Mouse (Mus musculus) c-Kit-positive CD71-positive TER-119-positive erythroid progenitor cells, embryonic 14.5 days (primary cell): ENCODE data around the gene Smg6.

Experiments used
- DNase-seq: peaks from one replicate; pipeline ENCODE4 v3.0.0-alpha.2; 2013; ENCODE audit warnings: low spot score

The Smg6 gene

GRCm38 (mm10) chr11:74925577-74926387 lies at the start of gene Smg6, which contains the start of gene Srr:
Smg6 (plus strand) TSS chr11:74925823.
Srr (minus strand) TSS chr11:74925948.
- DNase-seq: peak; percentile 95

DNA sequence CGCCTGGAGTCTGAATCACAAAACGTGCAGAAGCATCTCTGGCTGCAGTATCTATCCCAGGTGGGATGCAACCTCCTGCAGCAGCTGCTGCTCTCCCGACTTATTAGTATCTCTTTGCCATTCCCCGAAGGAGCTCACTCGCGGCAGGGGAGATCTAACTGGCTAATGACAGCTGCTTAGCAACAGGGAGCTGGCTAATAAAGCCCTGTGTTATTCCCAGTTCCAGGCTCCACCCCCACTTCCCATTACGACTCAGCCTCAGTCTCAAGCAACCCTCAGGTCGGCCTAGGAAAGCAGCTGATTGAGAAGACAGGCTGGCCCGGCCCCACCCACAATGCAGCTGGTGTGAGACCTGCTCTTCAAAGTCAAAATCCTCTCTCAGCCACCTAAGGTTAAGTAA lies 48.8 kb upstream of the Smg6 start:
- no peak for DNase-seq

GRCm38 (mm10) chr11:74880999-74881398 lies 44.6 kb upstream of the Smg6 start:
- no peak for DNase-seq

GRCm38 (mm10) chr11:74881979-74882378 lies 43.6 kb upstream of the Smg6 start:
- DNase-seq: no peak

DNA sequence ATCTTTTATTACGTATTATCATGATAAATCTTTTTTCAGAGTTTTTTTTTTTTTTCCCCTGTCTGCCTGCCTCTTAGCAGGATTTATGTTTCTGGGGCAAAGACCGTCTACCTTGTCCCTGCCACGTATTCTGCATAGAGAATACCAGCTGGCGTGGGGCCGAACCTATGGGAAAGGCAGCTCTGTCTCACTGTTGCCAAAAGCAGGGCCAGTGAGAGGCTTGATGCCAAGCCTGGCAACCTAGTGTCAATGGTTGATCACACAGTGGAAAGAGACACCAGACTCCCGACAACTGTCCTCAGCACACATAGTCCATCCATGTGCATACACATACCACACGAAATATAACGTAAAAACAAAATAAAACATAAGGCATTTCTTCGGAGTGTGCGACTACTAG lies 42.5 kb upstream of the Smg6 start:
- DNase-seq: no peak

DNA sequence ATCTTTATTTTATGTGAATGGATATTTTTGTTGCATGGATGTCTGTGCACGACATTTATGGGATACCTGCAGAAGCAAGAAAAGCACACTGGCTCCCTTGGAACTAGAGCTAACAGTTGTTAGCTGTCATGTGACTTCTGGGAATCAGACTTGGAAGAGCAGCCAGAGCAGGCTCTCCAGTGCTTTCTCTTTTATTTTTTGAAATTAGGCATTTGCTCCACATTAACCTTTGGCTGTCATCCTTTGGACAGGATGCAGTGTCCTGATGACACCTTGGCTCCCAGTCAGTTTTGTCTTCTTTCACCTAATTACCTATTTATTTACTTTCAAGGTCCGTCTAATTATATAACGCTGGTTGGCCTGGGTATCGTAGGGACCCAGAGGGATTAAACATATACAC lies 31.0 kb upstream of the Smg6 start:
- no peak for DNase-seq

DNA sequence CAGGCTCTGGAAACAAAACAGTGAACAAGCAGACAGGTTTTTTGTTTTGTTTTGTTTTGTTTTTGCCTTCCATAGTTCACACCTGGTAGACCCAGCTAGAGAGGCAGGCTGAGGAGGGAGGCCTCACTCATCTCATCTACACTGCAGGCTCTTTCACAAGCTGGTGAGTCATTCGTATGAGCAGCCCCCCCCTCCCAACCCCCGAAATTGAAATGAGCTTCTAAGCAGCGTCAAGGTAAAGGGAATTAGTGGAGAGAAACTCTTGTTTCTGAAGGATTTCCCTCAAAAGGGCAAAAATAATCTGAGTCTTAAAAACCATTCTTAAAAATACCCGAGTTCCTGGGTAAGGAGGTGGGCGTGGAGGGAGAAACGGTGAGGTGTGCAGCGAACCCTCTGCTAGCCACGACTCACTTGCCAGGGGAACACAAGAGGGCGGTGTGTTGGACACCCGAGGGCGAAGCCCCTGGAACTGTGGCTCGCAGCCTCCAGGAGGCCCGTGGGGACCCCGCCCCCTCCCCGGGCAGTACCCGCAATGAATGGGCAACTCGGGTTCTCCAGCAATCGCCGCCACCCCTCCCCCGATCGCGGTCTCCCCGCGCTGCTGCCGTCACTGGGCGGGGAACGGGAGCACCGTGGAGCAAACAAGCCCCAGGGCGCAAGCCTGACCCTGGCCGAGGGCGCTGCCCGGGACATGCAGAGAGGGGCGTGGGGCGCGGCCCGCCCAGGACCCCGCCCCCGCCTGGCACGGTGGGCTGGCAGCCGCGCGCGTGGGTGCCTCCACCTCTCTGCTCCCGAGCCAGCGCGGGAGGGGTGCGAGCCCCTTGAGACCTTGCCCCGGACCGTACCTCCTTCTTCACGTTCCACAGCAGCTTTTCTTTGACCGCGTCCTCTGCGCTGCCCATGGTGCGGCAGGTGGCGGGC lies 29.4 kb upstream of the Smg6 start:
- DNase-seq: peak; percentile 27

- DNase-seq: peak; percentile 52
Measured at GRCm38 (mm10) chr11:74896901-74897677, 28.5 kb upstream of the Smg6 start, which contains the start of gene Sgsm2. Sgsm2 (minus strand) TSS chr11:74897060.

- peak; percentile 87 for DNase-seq
Measured at GRCm38 (mm10) chr11:74897678-74898516, 27.7 kb upstream of the Smg6 start, which contains the start of gene Tsr1. Tsr1 (plus strand) TSS chr11:74898071.

DNA sequence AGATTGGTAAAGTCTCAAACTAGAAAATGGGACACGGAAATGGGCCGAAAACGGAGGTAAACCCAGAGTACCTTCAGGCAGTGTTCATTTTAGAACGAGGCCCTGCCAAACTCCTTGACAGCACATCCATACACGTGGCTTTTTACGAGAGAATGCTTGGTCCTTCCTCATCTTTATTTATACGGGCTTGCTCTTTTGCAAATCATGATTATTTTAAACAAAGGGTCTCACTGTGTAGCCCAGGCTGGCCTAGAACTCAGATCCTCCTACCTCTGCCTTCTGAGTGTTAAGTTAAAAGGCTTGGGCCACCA lies 27.2 kb upstream of the Smg6 start:
- peak; percentile 14 for DNase-seq

- no peak for DNase-seq
Measured at GRCm38 (mm10) chr11:74901555-74901954, 24.1 kb upstream of the Smg6 start.

GRCm38 (mm10) chr11:74902416-74902815 lies 23.2 kb upstream of the Smg6 start:
- no peak for DNase-seq

GRCm38 (mm10) chr11:74907850-74908249 lies 17.8 kb upstream of the Smg6 start:
- no peak for DNase-seq

DNA sequence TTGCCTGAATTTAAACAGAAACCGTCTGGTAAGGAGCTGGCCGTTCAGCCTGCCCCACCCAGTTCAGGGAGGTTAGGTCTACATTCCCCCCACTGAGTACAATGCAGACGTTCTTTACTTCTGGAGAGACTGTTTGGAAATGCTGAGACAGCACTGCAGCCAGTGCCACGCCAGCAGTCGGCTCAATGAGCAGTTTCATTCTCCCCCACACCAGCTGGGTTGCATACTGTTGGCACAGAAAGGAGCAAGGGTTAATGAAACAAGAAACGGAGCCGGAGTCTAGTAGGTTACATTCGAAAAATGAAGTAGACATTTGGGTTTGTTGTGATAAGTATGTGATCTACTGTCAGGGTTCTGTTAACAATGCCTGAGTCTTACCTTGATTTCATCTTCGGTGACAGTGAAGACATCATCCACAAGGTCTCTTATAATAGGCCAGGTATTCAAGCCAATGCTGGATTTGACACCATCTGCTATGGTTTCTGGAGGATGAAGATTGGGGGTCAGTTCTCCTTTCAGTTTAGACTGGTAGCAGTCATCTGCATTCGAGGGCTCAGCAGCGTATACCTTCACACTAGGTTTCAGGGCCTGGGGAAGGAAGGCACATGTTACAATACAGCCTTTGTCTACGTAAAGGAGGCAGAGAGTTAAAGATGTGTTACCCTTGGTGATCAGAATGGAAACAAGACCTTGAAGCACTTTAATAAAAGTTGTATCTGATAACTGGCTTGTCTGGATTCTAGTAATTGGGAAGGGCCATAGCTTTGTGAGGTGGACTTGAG lies 16.8 kb upstream of the Smg6 start:
- DNase-seq: no peak

DNA sequence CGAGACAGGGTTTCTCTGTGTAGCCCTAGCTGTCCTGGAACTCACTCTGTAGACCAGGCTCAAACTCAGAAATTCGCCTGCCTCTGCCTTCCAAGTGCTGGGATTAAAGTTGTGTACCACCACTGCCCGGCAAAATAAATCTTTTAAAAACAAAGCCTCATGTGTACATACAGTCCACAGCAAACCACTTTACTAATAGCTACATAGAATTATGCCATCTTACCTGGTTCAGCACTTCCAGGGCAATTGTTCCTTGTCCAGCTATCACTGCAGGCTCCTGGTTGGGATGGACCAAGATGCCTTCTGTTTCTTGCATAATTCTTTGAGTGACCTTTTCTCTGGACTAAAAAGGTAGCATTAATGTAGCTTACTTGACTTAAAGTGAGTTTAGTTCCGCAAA lies 15.6 kb upstream of the Smg6 start:
- no peak for DNase-seq

DNA sequence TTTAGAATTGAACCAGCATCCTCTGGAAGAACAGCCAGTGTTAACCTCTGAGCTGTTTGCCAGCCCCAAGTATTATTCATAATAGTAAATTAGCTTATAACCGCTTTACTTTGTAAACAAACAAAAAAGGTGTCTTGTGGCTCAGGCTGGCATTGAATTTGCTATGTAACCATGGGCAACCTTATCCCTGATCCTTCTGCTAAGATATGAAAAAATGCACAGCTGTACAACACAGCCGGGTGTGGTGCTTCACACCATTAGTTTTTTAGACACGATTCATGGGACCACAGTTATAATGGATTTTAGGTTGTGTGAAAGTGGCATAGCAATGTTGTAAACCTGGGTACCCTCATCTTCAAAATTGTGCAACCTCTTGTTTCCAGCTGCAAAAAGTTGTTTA lies 13.1 kb upstream of the Smg6 start:
- DNase-seq: no peak

GRCm38 (mm10) chr11:74919249-74919648 lies 6.4 kb upstream of the Smg6 start:
- DNase-seq: no peak

DNA sequence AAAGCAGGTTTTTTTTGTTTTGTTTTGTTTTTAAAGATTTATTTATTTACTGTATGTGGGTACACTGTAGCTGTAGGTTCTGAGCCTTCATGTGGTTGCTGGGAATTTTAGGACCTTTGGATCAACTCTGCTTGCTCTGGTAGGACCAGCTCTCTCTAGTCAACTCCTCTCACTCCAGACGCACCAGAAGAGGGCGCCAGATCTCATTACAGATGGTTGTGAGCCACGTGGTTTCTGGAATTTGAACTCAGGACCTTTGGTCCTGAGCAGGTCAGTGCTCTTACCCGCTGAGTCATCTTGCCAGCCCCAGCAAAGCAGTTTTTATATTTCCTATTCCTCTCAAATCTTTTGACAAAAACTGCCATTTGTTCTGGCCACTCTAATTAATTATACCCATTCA lies 1.5 kb upstream of the Smg6 start:
- peak; percentile 37 for DNase-seq

GRCm38 (mm10) chr11:74926388-74927005 lies 874 bp downstream of the Smg6 start:
- peak; percentile 68 for DNase-seq

DNA sequence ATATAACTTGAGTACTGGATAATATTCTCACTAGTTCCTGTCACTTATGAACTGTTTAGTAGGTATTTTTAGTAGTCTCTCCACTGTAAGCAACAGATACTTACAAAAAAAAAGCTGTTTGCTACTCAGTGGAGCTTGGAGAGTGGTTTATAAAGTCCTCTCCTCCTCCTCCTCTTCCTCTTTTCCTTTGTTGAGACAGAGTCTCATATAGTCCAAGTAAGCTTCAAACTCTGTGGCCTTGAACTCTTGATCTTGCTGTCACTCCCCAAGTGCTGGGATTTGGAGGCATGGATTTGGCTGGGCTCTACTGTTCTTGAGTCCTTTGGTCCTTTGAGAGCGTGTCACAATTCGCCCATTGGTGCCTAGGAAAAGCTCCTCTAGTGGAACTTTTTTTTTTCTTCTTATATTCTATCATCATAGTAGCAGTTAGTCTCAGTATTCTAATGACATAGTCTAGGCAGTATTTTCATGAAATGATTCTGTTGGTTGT lies 1.7 kb downstream of the Smg6 start:
- DNase-seq: no peak
